Mouse (Mus musculus) heart, embryonic 15.5 days (tissue): Measurements from ENCODE around the gene Abhd12. TPM values are rescaled to one million over a fixed set of nuclear protein-coding genes. Genes with fewer than 3 reads are reported as not detected.
"Not testable (repeated sequence)": the region's sequence is repeated elsewhere in the genome, so short reads cannot be mapped to it uniquely, and the experiment has no call there.

Experiments used
- ATAC-seq: fragments of 200-750 bp; cut with Nextera tagmentation; replicated peaks from 2 replicates; pipeline ENCODE4 v1.8.0; 2017; ENCODE audit warnings: low read depth, moderate TSS enrichment; ENCODE audit not compliant: insufficient number of reproducible peaks, insufficient read depth, low FRiP score
- H3K27ac ChIP-seq: fragments of 300-500 bp; sonication (generic); 2 replicates; pipeline ENCODE4 v1.5.1; 2015; ENCODE audit warnings: mild to moderate bottlenecking, inconsistent platforms
- H3K27me3 ChIP-seq: fragments of 300-500 bp; sonication (generic); 2 replicates; pipeline ENCODE4 v1.6.1; 2015; ENCODE audit warnings: inconsistent platforms
- H3K36me3 ChIP-seq: fragments of 300-500 bp; sonication (generic); 2 replicates; pipeline ENCODE4 v1.6.1; 2015; ENCODE audit warnings: mild to moderate bottlenecking, inconsistent platforms
- H3K4me1 ChIP-seq: fragments of 300-500 bp; sonication (generic); replicated peaks from 2 replicates; pipeline ENCODE4 v1.6.1; 2015; ENCODE audit warnings: inconsistent platforms
- H3K4me2 ChIP-seq: fragments of 300-500 bp; sonication (generic); 2 replicates; pipeline ENCODE4 v1.6.1; 2015; ENCODE audit warnings: inconsistent platforms, mild to moderate bottlenecking, moderate library complexity
- H3K4me3 ChIP-seq: fragments of 300-500 bp; sonication (generic); 2 replicates; pipeline ENCODE4 v1.5.1; 2015; ENCODE audit warnings: mild to moderate bottlenecking, inconsistent platforms
- H3K9ac ChIP-seq: fragments of 300-500 bp; sonication (generic); 2 replicates; pipeline ENCODE4 v1.6.1; 2015; ENCODE audit warnings: mild to moderate bottlenecking, inconsistent platforms
- H3K9me3 ChIP-seq: fragments of 300-500 bp; sonication (generic); replicated peaks from 2 replicates; pipeline ENCODE4 v1.6.1; 2016; ENCODE audit warnings: inconsistent platforms
- WGBS: fragments of 180-500 bp; shearing (Covaris S2); methylation state at CpG from one replicate; pipeline ENCODE4 v1.1.7; 2015; ENCODE audit warnings: mixed read lengths; 5-methylcytosine and 5-hydroxymethylcytosine counted together
- polyA plus RNA-seq: library from polyadenylated mRNA; unstranded; fragments of >200 nt; fragmentation: Nextera tagmentation; extraction: Ambion mirVana; gene quantifications from 2 replicates; pipeline ENCODE4 v1.2.1, GENCODE M21; 2015

The Abhd12 gene
- 34.5 and 45.4 TPM in 2 replicates for polyA plus RNA-seq

- peak within 1 kb of the TSS; percentile 93 for H3K9ac ChIP-seq
- no peaks in the 10 kb centered on the region for H3K27me3 ChIP-seq
- peak within 1 kb of the TSS; percentile 92 for H3K4me2 ChIP-seq
- under 1% methylated on average over 72 of the region's 72 CpGs for WGBS
- H3K9me3 ChIP-seq, result no peaks in the 10 kb centered on the region
- ATAC-seq, result peak; percentile 97
- peak within 1 kb of the TSS; percentile 92 for H3K4me3 ChIP-seq
- peak within 1 kb of the TSS; percentile 94 for H3K27ac ChIP-seq
- peaks cover 10% of the 10 kb centered on the region for H3K4me1 ChIP-seq
- no peaks in the 10 kb centered on the region for H3K36me3 ChIP-seq
Measured at GRCm38 (mm10) chr2:150904272-150904935, at the start of gene Abhd12. TSS of gene Abhd12 (minus strand) at chr2:150904741.

- Histone ChIP-seq H3K27me3 (no peaks in the 10 kb centered on the region), H3K4me3 (no peak overlapping the region), H3K4me2 (no peak overlapping the region), H3K9me3 (no peaks in the 10 kb centered on the region), H3K9ac (no peak overlapping the region), H3K27ac (no peak overlapping the region), H3K4me1 (no peaks in the 10 kb centered on the region), H3K36me3 (no peaks in the 10 kb centered on the region)
- ATAC-seq, result no peak
- 81% methylated on average over 2 of the region's 2 CpGs for WGBS
Measured at GRCm38 (mm10) chr2:150951201-150951600, 46.7 kb upstream of the Abhd12 start.

- no peak for ATAC-seq
- WGBS, result 90% methylated on average over 6 of the region's 6 CpGs
- Histone ChIP-seq H3K27me3 (no peaks in the 10 kb centered on the region), H3K4me1 (no peaks in the 10 kb centered on the region), H3K36me3 (no peaks in the 10 kb centered on the region), H3K4me3 (no peak overlapping the region), H3K9ac (no peak overlapping the region), H3K4me2 (no peak overlapping the region), H3K9me3 (no peaks in the 10 kb centered on the region), H3K27ac (no peak overlapping the region)
Measured at GRCm38 (mm10) chr2:150950056-150950455, 45.5 kb upstream of the Abhd12 start.

- no peaks in the 10 kb centered on the region for H3K4me1 ChIP-seq
- no peak for ATAC-seq
- H3K4me3 ChIP-seq, result no peak overlapping the region
- no peak overlapping the region for H3K4me2 ChIP-seq
- no peak overlapping the region for H3K9ac ChIP-seq
- H3K27ac ChIP-seq, result no peak overlapping the region
- no peaks in the 10 kb centered on the region for H3K36me3 ChIP-seq
- no peaks in the 10 kb centered on the region for H3K27me3 ChIP-seq
- H3K9me3 ChIP-seq, result no peaks in the 10 kb centered on the region
- WGBS, result 81% methylated on average over 3 of the region's 3 CpGs
Measured at GRCm38 (mm10) chr2:150949652-150950051, 45.1 kb upstream of the Abhd12 start.

GRCm38 (mm10) chr2:150948786-150949185 lies 44.2 kb upstream of the Abhd12 start:
- 76% methylated on average over 5 of the region's 5 CpGs for WGBS
- no peak for ATAC-seq
- no peaks in the 10 kb centered on the region for H3K27me3 ChIP-seq

GRCm38 (mm10) chr2:150947880-150948611 lies 43.5 kb upstream of the Abhd12 start:
- H3K36me3 ChIP-seq, H3K27ac ChIP-seq, H3K9me3 ChIP-seq, H3K4me3 ChIP-seq, H3K4me2 ChIP-seq, H3K27me3 ChIP-seq, ATAC-seq, H3K4me1 ChIP-seq, H3K9ac ChIP-seq: not testable (repeated sequence)
- 88% methylated on average over 12 of the region's 12 CpGs for WGBS

More at GRCm38 (mm10) chr2:150948786-150949185, 44.2 kb upstream of the Abhd12 start:
- H3K36me3 ChIP-seq, result no peaks in the 10 kb centered on the region
- no peaks in the 10 kb centered on the region for H3K4me1 ChIP-seq
- no peak overlapping the region for H3K9ac ChIP-seq
- H3K9me3 ChIP-seq, result no peaks in the 10 kb centered on the region
- no peak overlapping the region for H3K27ac ChIP-seq
- H3K4me2 ChIP-seq, result no peak overlapping the region
- H3K4me3 ChIP-seq, result no peak overlapping the region

DNA sequence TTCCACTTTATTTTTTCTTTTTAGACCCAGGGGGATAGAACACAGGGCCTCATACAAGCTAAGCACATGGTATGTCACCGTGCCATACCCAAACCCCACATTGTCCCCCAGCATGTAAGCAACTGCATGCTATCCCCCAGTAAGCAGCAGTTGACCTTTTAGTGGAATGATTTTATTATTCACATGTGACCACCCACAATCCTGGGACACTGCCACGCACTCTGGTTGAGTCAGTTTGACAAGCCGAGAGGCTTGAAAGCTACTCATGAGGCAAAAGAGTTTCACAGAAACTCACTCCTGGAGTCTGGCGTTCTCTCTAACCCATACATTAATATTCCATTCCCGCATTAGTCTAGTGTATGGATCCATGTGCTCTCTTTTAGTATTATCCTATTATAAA lies 42.8 kb upstream of the Abhd12 start:
- ATAC-seq, H3K27ac ChIP-seq, H3K27me3 ChIP-seq, H3K4me3 ChIP-seq, H3K4me2 ChIP-seq, H3K4me1 ChIP-seq, H3K9ac ChIP-seq, H3K36me3 ChIP-seq, H3K9me3 ChIP-seq: not testable (repeated sequence)
- WGBS, result 91% methylated on average over 5 of the region's 5 CpGs

- 78% methylated on average over 5 of the region's 5 CpGs for WGBS
- Histone ChIP-seq H3K9ac (no peak overlapping the region), H3K36me3 (no peaks in the 10 kb centered on the region), H3K4me1 (no peaks in the 10 kb centered on the region), H3K4me2 (no peak overlapping the region), H3K4me3 (no peak overlapping the region), H3K27ac (no peak overlapping the region), H3K27me3 (no peaks in the 10 kb centered on the region), H3K9me3 (no peaks in the 10 kb centered on the region)
- no peak for ATAC-seq
Measured at GRCm38 (mm10) chr2:150944017-150944416, 39.5 kb upstream of the Abhd12 start.

GRCm38 (mm10) chr2:150934659-150935058 lies 30.1 kb upstream of the Abhd12 start:
- H3K9ac ChIP-seq, result no peak overlapping the region
- H3K36me3 ChIP-seq, result no peaks in the 10 kb centered on the region; the same call in 1 of the 2 replicates
- H3K4me2 ChIP-seq, result no peak overlapping the region
- H3K9me3 ChIP-seq, result no peaks in the 10 kb centered on the region
- WGBS, result 92% methylated on average over 4 of the region's 4 CpGs
- no peaks in the 10 kb centered on the region for H3K4me1 ChIP-seq
- H3K4me3 ChIP-seq, result no peak overlapping the region
- no peak for ATAC-seq
- no peak overlapping the region for H3K27ac ChIP-seq
- H3K27me3 ChIP-seq, result no peaks in the 10 kb centered on the region

DNA sequence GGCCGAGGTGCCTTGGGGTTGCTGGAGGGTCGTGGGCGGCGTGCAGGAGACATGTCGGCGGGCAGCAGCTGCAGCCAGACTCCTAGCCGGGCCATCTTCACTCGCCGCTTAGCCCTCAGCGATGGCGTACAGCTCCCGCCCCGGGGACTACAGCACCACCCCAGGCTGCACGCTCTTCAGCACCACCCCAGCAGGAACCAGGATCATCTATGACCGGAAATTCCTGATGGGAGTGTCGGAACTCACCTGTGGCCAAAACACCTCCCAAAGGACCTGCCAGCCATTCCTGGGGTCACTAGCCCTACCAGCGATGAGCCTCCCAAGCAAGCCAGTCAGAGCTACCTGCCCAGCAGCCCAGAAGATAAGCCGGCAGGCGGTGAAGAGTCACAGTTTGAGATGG lies 28.9 kb upstream of the Abhd12 start:
- Histone ChIP-seq H3K27me3 (no peaks in the 10 kb centered on the region), H3K4me3 (no peak overlapping the region), H3K4me2 (no peak overlapping the region), H3K4me1 (no peaks in the 10 kb centered on the region), H3K36me3 (no peaks in the 10 kb centered on the region; the same call in 1 of the 2 replicates), H3K9ac (no peak overlapping the region), H3K9me3 (no peaks in the 10 kb centered on the region), H3K27ac (no peak overlapping the region)
- ATAC-seq, result no peak
- WGBS, result 78% methylated on average over 19 of the region's 19 CpGs

DNA sequence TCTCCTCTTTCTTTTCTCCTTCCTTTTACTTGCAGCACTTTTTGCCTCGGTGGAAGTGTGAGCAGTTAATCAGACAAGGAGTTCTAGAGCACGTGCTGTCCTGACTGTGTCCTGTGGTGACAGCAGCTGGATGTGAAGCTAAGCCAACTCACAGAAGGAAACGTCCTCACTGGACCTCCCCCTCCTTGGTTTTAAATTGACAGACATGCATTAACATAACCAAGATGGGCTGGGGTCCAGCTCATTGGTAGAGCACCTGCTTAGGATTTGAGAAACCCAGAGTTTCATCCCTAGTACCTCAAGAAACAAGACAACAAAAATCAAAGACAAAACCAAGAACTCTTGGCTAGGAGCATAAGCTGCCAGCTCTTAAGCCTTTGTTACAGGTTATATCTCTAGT lies 26.3 kb upstream of the Abhd12 start:
- Histone ChIP-seq H3K27ac (no peak overlapping the region), H3K9me3 (no peaks in the 10 kb centered on the region), H3K9ac (no peak overlapping the region), H3K4me1 (no peaks in the 10 kb centered on the region), H3K4me3 (no peak overlapping the region), H3K36me3 (0 out of 2 replicates have a peak, but pooled peaks cover 8% of the 10 kb centered on the region), H3K27me3 (no peaks in the 10 kb centered on the region), H3K4me2 (no peak overlapping the region)
- 49% methylated on average over 3 of the region's 3 CpGs for WGBS
- no peak for ATAC-seq
